Mouse (Mus musculus) kidney, adult 10 weeks (tissue): Measurements from ENCODE around the gene Tmem45a2. TPM values are rescaled to one million over a fixed set of nuclear protein-coding genes. Genes with fewer than 3 reads are reported as not detected.

Experiments used
- polyA plus RNA-seq: library from polyadenylated mRNA; stranded (reverse); fragments of 350-450 nt; fragmentation: Illumina TruSeq; extraction: RNeasy Lipid Tissue Mini Kit (QIAGEN cat#74804); gene quantifications from one replicate; pipeline ENCODE4 v1.2.3, GENCODE M21; 2014; ENCODE audit warnings: low read depth, low replicate concordance

Gene Tmem45a2
- not detected for polyA plus RNA-seq

GRCm38 (mm10) chr16:57071132-57071639, at the start of gene Tmem45a2:
Tmem45a2 (minus strand) TSS chr16:57071372.

Other genes starting within 250 kb of the Tmem45a2 start
- 10.9 TPM for gene Tmem45a, start 185.2 kb downstream of the Tmem45a2 start, polyA plus RNA-seq
- not detected for gene Lnp1, start 143.3 kb downstream of the Tmem45a2 start, polyA plus RNA-seq
- 116 TPM for gene Tomm70a, start 50.3 kb upstream of the Tmem45a2 start, polyA plus RNA-seq
- gene Nit2, start 96.0 kb upstream of the Tmem45a2 start, polyA plus RNA-seq = 229 TPM
- gene Tbc1d23, start 160.1 kb upstream of the Tmem45a2 start, polyA plus RNA-seq = 46.7 TPM
- not detected for gene Tmem30c, start 221.5 kb upstream of the Tmem45a2 start, polyA plus RNA-seq